Mouse (Mus musculus) megakaryocyte, embryonic 14.5 days (primary cell): ENCODE results near the gene Igf2bp1.

Experiments
- FLI1 ChIP-seq: IDR thresholded peaks from 2 replicates; pipeline ENCODE4 v1.6.1; 2012; ENCODE audit warnings: low read length, inconsistent platforms, mixed read lengths
- GATA1 ChIP-seq: IDR thresholded peaks from 3 replicates; pipeline ENCODE4 v1.6.1; 2012; ENCODE audit warnings: mixed read lengths, low read length, inconsistent platforms, borderline replicate concordance

GRCm38 (mm10) chr11:96037499-96037898 is 31.8 kb upstream of the Igf2bp1 start:
- TF ChIP-seq GATA1: no peak
- no peak for TF ChIP-seq FLI1
